Mouse (Mus musculus) erythroblast, adult 5-6 weeks (primary cell): ENCODE measurements at regions not wholly inside any gene's neighbourhood (a gene's known extent, or its start where the extent isn't known, plus 50 kb on each side); places are given as distances from the start of the nearest gene placed in this dataset.

Source experiments
- ATAC-seq: replicated peaks from 2 replicates; pipeline ENCODE4 v1.8.0; 2016; ENCODE audit warnings: moderate number of reproducible peaks, mild to moderate bottlenecking, moderate TSS enrichment, inconsistent platforms; ENCODE audit not compliant: poor library complexity, low FRiP score, severe bottlenecking

- ATAC-seq, result no peak
Measured at GRCm38 (mm10) chr5:132633198-132633884, 90.2 kb upstream of the Auts2 start.

GRCm38 (mm10) chr5:132621751-132622150 lies 78.6 kb upstream of the Auts2 start:
- no peak for ATAC-seq

- no peak for ATAC-seq
Measured at GRCm38 (mm10) chr5:132617241-132617640, 74.1 kb upstream of the Auts2 start.

- ATAC-seq, result no peak
Measured at GRCm38 (mm10) chr5:132609251-132609650, 66.1 kb upstream of the Auts2 start.

- no peak for ATAC-seq
Measured at GRCm38 (mm10) chr5:132606216-132606615, 63.1 kb upstream of the Auts2 start.

- no peak for ATAC-seq
Measured at GRCm38 (mm10) chr5:132594796-132595195, 51.7 kb upstream of the Auts2 start.
